Mouse (Mus musculus) myocyte (in vitro differentiated cells): Measurements from ENCODE around the gene 6030408B16Rik.

Experiments used
- CEBPB ChIP-seq: IDR thresholded peaks from 2 replicates; pipeline ENCODE4 v1.6.1; 2011; ENCODE audit warnings: mild to moderate bottlenecking, moderate library complexity; ENCODE audit not compliant: poor library complexity, insufficient read depth, severe bottlenecking
- E2F4 ChIP-seq: IDR thresholded peaks from one replicate; pipeline ENCODE4 v1.6.1; 2011; ENCODE audit warnings: mild to moderate bottlenecking, control low read depth, moderate library complexity; ENCODE audit not compliant: insufficient read depth
- MAX ChIP-seq: IDR thresholded peaks from one replicate; pipeline ENCODE4 v1.6.1; 2011; ENCODE audit warnings: low read depth, mild to moderate bottlenecking, control low read depth
- MYOD1 ChIP-seq, 3 experiments: IDR thresholded peaks; one replicate each; pipeline ENCODE4 v1.6.1; 2011; ENCODE audit warnings: control low read depth in 2 of 3, low read depth in 2 of 3, mild to moderate bottlenecking in 2 of 3, moderate library complexity in 1 of 3; ENCODE audit not compliant: insufficient read length in 2 of 3, control insufficient read depth in 1 of 3
- MYOG ChIP-seq, 3 experiments: IDR thresholded peaks; one replicate each; pipeline ENCODE4 v1.6.1; 2011; ENCODE audit warnings: control low read depth in 2 of 3, low read depth in 2 of 3, mild to moderate bottlenecking in 2 of 3; ENCODE audit not compliant: insufficient read length in 2 of 3, control insufficient read depth in 1 of 3, insufficient read depth in 1 of 3
- POLR2A ChIP-seq: IDR thresholded peaks from one replicate; pipeline ENCODE4 v1.6.1; 2011; ENCODE audit warnings: low read depth, mild to moderate bottlenecking, control low read depth, moderate library complexity; ENCODE audit not compliant: insufficient read length
- POLR2AphosphoS2 ChIP-seq: IDR thresholded peaks from one replicate; pipeline ENCODE4 v1.6.1; 2011; ENCODE audit warnings: low read depth, control low read depth; ENCODE audit not compliant: insufficient read length
- REST ChIP-seq: IDR thresholded peaks from one replicate; pipeline ENCODE4 v1.6.1; 2011; ENCODE audit warnings: mild to moderate bottlenecking, control low read depth, moderate library complexity; ENCODE audit not compliant: insufficient read depth, insufficient read length
- SRF ChIP-seq: IDR thresholded peaks from one replicate; pipeline ENCODE4 v1.6.1; 2011; ENCODE audit warnings: low read depth; ENCODE audit not compliant: control insufficient read depth, insufficient read length
- TCF12 ChIP-seq: IDR thresholded peaks from one replicate; pipeline ENCODE4 v1.6.1; 2011; ENCODE audit warnings: mild to moderate bottlenecking, control low read depth; ENCODE audit not compliant: poor library complexity, insufficient read depth, severe bottlenecking
- USF1 ChIP-seq: IDR thresholded peaks from one replicate; pipeline ENCODE4 v1.6.1; 2011; ENCODE audit warnings: low read depth, mild to moderate bottlenecking, control low read depth, moderate library complexity

GRCm38 (mm10) chr15:101315378-101315777, 22.4 kb downstream of the 6030408B16Rik start:
- TF ChIP-seq MAX, result no peak
- TF ChIP-seq POLR2A, result no peak
- no peak for TF ChIP-seq TCF12
- no peak for TF ChIP-seq MYOD1 (IDR thresholded peaks at IDR 0.05; ENCODE audit: control insufficient read depth in 1 of 3, insufficient read length in 2 of 3, low read depth in 2 of 3)
- TF ChIP-seq CEBPB, result no peak
- no peak for TF ChIP-seq SRF
- TF ChIP-seq POLR2AphosphoS2, result no peak
- TF ChIP-seq E2F4, result no peak
- no peak for TF ChIP-seq USF1
- TF ChIP-seq MYOG (IDR thresholded peaks at IDR 0.05; ENCODE audit: control insufficient read depth in 1 of 3, insufficient read depth in 1 of 3, insufficient read length in 2 of 3, low read depth in 2 of 3), result no peak
- no peak for TF ChIP-seq REST
